Mouse (Mus musculus) fat pad, adult 2 months (tissue): ENCODE data around the gene Ctcfl.

Experiments used
- DNase-seq: peaks from one replicate; pipeline ENCODE4 v3.0.0-alpha.2; 2011; ENCODE audit warnings: low read depth, low spot score; ENCODE audit errors: extremely low read depth

Ctcfl gene

DNA sequence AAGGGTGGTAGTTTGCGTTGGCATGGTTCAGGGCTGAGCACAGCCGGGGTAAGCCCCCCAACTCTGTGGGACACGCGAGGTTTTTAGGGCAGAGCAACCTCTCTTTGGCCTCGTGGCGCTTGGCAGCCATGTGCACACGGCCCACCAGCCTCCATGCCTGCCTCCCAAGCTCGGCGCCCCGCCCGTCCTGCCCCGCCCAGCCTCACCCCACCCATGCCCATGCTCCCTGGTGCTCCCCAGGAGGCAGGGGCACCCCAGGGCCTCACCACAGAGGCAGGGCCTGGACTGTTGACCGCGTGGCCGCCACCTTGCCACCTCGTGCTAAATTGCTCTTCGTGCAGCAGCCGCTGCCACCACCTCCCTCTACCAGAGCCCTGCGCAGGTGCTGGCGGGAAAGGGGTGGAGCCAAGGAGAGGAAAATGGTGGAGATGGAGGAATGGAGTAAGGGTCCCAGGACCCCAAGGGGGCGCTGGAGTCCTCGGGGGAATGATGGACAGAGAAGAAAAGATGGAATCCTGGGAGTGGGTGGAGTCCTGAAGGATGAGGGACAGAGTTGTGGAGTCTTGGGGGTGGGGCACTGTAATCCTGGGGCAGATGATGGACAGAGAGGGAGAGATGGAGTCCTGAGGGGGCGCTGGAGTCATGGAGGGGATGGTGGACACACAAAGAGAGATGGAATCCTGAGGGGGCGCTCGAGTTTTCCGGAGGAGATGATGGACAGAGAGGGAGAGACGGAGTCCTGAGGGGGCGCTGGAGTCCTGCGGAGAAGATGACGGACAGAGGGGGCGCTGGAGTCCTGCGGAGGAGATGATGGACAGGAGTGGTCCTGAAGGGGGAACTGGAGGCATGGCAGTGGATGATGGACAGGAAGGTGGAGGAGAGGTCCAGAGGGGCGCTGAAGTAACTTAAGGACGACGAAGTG lies at the start of gene Ctcfl:
TSS of gene Ctcfl (minus strand) at position 503 of the 922 bp plus-strand sequence.
- no peak for DNase-seq

DNA sequence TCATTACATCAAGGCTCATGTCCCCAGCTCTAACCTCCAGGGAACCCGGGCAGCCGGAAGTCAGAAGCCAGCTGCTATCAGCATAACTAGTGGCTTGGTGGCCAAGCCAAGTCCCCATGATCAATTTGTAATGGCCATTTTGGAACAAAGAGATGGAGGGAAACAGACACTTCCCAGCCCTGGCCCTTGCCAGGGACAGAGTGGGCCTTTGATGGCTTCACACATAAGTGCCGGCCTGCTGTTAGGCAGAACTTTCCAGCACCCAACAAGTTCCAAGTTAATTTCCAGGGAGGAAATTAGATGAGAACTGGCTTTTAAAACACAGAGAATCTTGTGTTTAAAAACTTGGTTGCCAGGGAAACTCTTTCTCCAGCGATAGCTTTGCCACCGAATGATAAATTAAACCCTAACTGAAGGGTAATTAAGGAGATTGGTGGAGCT lies 49.1 kb upstream of the Ctcfl start:
- DNase-seq = no peak

DNA sequence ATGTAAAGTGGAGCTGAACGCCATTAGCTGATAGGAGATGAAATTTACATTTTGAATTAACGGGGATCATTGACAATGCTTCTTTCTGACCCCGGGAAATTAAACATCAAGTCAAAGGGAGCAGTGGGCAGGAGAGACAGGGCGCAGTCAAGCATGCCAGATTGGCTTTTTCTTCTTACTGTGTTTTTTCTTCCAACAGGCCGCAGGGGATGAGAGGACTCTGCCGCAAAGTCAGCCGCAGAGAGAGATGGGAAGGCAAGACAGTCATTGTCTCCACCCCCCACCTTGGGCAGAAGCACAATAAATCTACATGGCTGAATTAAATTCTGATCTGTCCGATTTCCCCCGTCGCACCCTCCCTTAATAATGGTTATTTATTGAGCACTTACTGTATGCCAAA lies 46.0 kb upstream of the Ctcfl start:
- no peak for DNase-seq

DNA sequence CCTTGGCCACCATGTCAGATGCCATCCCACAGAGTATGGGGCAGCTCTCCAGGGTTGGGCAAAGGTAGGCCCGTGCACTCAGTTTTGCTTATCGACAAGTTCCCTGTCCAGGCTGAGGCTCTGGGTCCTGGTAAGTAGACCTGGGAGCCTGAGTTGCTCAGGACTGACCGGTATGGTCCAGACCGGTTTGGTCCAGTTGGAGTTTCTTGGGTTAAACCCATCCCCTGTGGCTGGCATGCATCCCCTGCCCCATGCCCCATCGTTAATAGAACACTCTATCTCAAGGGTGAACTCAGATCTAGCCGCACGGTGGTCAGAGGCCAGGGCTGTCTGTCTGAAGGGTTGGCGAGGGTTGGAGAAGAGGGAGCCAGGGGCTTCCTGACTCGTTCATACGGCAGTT lies 45.6 kb upstream of the Ctcfl start:
- DNase-seq = no peak

DNA sequence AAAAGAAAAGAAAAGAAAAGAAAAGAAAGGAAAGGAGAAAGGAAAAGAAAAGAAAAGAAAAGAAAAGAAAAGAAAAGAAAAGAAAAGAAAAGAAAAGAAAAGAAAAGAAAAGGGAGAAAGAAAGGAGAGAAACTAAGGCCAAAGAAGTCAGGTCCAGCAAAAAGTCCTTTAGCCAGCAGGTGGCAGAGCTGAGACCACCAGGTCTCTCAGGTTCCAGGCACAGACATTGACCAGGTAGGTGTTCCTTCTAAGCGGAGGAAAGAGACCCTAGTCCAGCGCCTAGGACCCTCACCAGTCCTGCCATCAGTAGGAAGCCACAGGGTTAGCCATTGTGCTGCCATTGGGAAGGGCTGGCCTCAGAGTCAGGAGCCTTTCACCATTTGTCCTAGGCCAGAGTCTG lies 45.0 kb upstream of the Ctcfl start:
- DNase-seq = no peak

DNA sequence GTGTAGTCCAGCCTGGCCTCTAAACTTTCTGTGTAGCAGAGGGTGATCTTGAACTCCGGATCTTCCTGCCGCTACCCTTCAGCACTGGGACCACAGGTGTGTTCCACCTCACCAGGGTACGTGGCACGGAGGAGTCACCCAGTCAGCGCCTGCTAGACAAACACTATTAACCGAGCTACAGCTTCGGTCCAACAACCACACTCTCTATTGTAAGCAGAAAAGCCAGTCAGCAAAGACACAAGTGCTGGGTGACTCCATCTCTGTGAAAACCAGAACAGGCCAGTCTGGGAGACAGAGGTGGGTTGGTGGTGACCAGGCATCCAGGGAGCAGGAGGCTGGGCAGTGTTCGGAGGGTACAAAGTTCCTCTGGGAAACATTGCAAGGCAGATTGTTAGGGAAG lies 44.1 kb upstream of the Ctcfl start:
- DNase-seq = no peak

DNA sequence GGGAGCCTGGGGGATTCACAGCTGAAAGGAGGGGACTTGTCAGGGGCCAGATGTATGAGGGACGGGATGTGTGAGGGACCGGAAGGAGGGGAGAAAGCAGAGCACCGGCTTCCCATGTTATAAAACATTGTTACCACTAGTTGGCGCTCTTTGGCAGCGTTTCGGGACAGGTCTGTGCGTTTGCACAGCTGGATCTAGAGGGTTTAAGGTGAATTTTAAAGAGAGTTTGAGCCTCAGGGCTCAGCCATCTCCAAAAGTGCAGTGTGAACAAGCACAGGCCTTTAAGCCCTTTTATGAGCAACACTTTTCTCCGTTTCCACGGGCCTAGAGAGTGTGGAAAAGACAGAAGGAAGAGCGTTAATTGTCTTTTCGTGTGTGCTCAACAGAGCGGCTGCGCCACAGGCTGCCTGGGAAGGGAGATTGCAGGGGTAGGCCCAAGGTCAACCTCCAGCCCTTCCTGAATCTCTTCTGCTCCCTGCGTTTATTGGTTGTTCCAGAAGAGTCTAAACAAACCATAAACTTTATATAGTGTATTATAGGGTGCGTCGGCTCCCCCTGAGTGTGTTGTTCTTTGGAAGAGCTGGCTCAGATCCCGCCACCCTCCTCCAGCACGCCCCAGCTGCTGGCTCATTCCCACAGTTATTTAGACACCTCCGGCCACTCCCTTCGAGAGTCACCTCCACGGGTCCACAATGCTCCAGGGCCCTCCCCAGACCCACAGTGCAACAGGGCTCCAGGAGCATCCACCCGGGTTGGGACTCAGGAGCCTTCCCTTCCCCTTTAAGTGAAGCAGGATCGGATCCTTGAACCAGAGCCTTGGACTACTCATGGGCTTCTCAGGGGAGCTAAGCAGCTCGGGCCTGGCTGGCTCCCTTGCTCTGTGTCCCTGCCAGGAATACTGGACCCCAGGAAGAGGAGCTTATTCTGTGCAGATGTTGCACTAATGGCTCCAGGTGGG lies 40.3 kb upstream of the Ctcfl start:
- peak; percentile 8 for DNase-seq

DNA sequence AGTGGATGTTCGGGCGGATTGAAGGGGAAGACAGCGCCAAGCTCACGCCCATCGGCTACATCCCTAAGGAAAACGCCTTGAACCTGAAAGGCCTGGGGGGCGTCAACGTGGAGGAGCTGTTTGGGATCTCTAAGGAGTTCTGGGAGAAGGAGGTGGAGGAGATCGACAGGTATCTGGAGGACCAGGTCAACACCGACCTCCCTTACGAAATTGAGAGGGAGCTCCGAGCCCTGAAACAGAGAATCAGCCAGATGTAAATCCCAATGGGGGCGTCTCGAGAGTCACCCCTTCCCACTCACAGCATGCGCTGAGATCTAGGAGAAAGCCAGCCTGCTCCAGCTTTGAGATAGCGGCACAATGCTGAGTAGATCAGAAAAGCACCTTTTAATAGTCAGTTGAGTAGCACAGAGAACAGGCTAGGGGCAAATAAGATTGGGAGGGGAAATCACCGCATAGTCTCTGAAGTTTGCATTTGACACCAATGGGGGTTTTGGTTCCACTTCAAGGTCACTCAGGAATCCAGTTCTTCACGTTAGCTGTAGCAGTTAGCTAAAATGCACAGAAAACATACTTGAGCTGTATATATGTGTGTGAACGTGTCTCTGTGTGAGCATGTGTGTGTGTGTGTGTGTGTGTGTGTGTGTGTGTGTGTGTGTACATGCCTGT lies 39.2 kb upstream of the Ctcfl start:
- DNase-seq = no peak

DNA sequence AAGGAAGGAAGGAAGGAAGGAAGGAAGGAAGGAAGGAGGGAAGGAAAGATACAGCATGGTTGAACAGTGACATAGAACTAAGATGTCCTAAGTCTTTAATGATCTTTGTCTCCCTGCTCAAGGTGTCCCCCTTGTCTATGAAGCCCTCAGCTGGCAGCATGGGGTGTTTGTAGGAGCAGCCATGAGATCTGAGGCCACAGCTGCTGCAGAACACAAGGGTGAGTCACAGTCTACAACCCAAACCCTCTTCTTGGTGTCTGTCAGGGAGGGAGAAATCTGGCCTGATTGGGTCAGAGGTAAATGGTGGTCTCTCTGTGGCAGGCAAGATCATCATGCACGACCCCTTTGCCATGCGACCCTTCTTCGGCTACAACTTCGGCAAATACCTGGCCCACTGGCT lies 38.5 kb upstream of the Ctcfl start:
- DNase-seq = no peak

DNA sequence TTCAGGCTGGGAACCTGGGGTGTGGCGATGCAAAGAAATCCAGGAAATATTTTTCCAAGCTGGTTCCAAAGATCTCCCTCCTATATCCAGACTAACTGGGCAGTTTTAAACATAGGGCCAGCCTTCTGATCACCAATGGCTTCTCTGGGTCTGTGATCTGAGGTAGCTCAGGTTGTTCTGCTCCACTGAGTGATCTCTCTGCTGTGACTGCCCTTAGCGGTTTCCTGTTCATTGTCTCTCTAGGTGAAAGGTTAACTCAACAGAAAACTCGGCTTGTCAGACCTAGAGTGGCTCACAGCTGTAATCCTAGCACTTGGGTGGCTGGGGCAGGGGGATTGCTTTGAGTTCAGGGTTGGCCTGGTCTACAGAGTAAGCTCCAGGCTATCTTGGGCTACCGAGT lies 38.1 kb upstream of the Ctcfl start:
- DNase-seq = no peak

DNA sequence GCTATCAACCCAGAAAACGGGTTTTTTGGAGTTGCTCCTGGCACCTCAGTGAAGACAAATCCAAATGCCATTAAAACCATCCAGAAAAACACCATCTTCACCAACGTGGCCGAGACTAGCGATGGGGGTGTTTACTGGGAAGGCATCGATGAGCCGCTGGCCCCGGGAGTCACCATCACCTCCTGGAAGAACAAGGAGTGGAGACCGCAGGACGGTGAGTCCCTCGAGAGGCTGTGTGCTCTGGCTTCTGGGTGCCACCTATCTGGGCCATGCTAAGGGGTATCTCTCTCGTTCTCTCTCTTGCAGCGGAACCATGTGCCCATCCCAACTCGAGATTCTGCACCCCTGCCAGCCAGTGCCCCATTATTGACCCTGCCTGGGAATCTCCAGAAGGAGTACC lies 37.6 kb upstream of the Ctcfl start:
- DNase-seq = no peak

DNA sequence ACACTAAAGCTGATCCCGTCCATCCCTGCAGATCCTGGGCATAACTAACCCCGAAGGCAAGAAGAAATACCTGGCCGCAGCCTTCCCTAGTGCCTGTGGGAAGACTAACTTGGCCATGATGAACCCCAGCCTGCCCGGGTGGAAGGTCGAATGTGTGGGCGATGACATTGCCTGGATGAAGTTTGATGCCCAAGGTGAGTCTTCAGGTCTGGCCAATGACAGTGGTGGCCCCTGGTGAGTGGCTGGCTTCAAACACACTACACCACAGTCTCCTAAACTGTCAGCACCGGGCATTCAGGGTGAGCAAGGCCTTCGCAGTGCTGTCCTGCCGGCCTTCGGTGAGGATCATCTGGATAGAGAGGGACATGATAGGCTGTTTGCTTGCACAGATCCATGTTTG lies 36.6 kb upstream of the Ctcfl start:
- DNase-seq = no peak

DNA sequence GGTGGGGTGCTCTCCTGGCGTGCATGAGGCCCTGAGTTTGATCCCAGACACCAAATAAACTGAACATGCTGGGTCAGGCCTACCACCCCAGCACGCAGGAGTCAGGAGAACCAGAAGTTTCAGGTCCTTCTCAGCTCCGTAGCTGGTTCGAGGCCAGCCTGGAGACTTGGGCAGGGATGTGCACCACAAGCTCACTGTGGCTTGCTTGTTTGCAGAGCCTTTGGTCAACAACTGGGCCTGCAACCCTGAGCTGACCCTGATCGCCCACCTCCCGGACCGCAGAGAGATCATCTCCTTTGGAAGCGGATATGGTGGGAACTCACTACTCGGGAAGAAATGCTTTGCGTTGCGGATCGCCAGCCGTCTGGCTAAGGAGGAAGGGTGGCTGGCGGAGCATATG lies 35.6 kb upstream of the Ctcfl start:
- DNase-seq = no peak

DNA sequence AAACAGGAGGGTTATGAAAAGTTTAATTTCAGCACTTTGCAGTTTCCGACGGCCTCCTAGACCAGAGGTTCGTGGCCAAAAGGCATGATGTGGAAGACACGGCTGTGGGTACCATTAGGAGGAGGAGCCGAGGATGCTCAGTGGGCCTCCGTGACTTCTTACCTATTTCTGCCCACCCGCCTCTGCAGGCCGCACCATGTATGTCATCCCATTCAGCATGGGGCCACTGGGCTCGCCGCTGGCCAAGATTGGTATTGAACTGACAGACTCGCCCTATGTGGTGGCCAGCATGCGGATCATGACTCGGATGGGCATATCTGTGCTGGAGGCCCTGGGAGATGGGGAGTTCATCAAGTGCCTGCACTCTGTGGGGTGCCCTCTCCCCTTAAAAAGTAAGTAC lies 35.2 kb upstream of the Ctcfl start:
- DNase-seq = no peak

DNA sequence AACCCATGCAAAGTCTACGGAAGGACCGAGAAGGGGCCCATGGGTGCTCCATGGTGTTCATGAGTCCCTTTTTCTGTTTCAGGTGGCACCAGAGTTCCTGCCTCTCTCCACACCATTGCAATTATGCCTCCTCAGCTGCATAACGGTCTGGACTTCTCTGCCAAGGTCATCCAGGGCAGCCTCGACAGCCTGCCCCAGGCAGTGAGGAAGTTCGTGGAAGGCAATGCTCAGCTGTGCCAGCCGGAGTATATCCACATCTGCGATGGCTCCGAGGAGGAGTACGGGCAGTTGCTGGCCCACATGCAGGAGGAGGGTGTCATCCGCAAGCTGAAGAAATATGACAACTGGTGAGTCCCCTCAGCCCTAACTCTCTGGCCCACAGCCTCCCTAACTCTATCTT lies 33.9 kb upstream of the Ctcfl start:
- no peak for DNase-seq

DNA sequence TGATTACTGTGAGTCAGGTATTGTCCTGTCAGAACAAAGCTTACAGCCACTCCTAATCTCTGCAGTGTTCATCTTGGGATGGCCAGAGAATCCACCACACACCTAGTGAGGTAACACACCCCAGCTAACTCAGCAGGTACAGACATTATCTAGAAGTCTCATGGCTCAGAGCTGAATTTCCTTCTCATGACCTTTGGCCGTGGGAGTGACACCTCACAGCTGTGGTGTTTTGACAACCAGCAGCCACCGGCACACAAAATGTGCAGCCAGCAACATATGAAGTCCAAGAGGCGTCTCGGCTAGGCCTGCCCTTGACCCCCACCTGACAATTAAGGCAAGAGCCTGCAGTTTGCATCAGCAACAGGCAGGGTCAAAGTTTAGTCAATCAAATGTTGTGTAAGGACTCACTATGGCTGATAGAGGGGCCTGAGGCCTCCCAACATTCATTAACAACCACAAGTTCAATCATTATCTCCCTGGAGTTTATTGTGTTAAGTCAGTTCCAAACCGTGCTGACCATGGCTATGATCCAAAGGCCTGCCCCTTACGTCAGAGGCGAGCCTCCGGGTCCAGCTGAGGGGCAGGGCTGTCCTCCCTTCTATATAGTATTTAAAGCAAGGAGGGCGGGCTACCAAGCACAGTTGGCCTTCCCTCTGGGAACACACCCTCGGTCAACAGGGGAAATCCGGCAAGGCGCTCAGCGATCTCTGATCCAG lies 33.3 kb upstream of the Ctcfl start, which contains the start of gene Pck1:
TSS of gene Pck1 (plus strand) at position 613 of the 716 bp plus-strand sequence.
- DNase-seq = no peak

DNA sequence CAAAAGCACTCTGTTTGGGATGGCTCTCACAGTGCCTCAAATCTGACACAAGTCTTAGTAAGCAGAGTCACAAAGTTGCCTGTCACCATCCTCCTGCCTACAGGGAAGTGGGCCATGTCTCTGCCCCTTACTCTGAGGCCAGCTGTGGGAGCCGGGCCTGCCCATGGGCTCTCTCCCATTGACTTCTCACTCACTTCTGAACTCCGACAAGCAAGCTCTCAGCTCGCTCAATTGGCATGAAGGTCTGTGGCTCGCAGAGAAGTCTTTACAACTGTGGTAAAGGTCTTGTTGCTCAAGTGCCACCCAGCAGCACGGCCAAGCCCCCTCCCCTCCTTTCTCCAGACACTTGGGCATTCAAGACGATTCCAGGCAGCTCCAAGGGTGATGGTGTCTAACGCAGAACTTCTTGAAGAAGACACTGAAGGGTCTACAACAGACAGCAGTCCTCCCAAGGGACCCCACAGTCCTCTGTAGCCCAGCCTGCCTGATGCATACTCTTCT lies 32.5 kb upstream of the Ctcfl start:
- no peak for DNase-seq

DNA sequence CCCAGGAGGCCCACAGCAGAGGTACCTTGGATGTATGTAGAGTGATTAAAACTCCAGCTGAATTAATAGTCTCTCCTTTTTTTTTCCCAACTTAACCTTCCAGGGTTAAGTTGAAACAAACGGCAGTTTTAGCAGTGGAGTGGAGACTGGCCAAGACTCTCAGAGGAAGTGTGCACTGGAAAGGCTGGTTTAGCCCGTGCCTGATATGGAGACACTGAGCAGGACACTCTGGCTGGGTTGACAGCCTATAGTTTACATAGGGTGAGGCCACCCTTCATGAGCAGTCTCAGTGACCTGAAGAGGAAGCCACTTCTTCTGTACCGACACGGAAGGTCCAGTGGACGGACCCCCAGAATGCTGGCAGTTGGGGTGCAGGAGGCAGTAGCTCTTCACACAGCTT lies 32.0 kb upstream of the Ctcfl start:
- DNase-seq = no peak

DNA sequence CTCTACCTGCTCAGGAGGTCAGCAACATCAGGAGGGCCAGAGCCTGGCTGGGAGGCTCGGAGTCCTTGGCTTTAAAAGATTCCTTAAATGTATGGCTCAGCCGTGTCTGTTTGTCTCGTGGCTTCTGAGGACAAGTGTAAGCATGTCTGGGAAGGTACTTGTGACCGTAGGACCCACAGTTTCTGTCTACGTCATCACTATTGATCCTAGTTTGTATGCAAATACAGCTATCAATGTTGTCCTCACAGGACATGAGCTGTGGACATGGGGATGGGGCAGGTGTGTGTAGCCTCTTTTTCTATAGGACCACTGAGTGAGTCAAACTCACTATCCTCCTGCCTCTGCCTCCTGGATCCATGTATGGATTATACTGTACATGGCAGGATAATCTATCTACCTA lies 28.7 kb upstream of the Ctcfl start:
- no peak for DNase-seq

DNA sequence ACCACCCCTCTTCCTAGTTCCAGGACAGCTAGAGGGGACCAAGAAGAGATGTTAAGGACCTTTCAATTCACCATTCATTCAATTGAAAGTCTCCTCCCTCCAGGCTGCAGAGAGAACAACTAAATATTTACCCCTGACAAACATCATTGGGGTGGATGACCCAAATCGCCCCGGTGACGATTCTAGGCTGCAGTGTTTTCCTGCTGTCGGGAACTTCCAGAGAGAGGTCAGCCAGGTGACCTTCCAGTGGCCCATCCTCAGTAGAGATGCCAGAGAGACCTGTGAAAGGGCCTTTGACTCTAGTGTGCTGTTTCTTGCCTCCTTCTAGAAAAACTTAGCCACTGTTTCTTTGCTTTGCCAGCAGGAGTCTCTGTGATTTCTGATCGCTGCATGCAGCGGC lies 27.4 kb upstream of the Ctcfl start:
- DNase-seq = no peak
